Mouse (Mus musculus) intestine, embryonic 14.5 days (tissue): ENCODE measurements at regions not wholly inside any gene's neighbourhood (a gene's known extent, or its start where the extent isn't known, plus 50 kb on each side); places are given as distances from the start of the nearest gene placed in this dataset.

Experiments
- ATAC-seq: fragments of 200-750 bp; cut with Nextera tagmentation; replicated peaks from 2 replicates; pipeline ENCODE4 v1.8.0; 2017; ENCODE audit warnings: low read depth, moderate number of reproducible peaks, moderate TSS enrichment, moderate library complexity; ENCODE audit not compliant: low FRiP score, low TSS enrichment
- DNase-seq: peaks from one replicate; pipeline ENCODE4 v3.0.0-alpha.2; 2018; ENCODE audit warnings: low spot score
- H3K27ac ChIP-seq: fragments of 300-500 bp; sonication (generic); 2 replicates; pipeline ENCODE4 v1.5.1; 2014; ENCODE audit warnings: low read depth, mild to moderate bottlenecking, control low read depth
- H3K27me3 ChIP-seq: fragments of 300-500 bp; sonication (generic); replicated peaks from 2 replicates; pipeline ENCODE4 v1.6.1; 2014; ENCODE audit warnings: low read length, control low read depth; ENCODE audit not compliant: control insufficient read depth, insufficient read depth
- H3K36me3 ChIP-seq: fragments of 300-500 bp; sonication (generic); 2 replicates; pipeline ENCODE4 v1.6.1; 2014; ENCODE audit warnings: low read length, control low read depth; ENCODE audit not compliant: control insufficient read depth, insufficient read depth
- H3K4me1 ChIP-seq: fragments of 300-500 bp; sonication (generic); replicated peaks from 2 replicates; pipeline ENCODE4 v1.6.1; 2014; ENCODE audit warnings: low read length, control low read depth, mixed read lengths; ENCODE audit not compliant: control insufficient read depth, insufficient read depth
- H3K4me2 ChIP-seq: fragments of 300-500 bp; sonication (generic); 2 replicates; pipeline ENCODE4 v1.6.1; 2014; ENCODE audit warnings: low read length
- H3K4me3 ChIP-seq: fragments of 300-500 bp; sonication (generic); 2 replicates; pipeline ENCODE4 v1.5.1; 2014; ENCODE audit warnings: low read depth, low read length, control low read depth, mixed read lengths
- H3K9ac ChIP-seq: fragments of 300-500 bp; sonication (generic); 2 replicates; pipeline ENCODE4 v1.6.1; 2014; ENCODE audit warnings: mild to moderate bottlenecking, low read length
- H3K9me3 ChIP-seq: fragments of 300-500 bp; sonication (generic); 2 replicates; pipeline ENCODE4 v1.6.1; 2016; ENCODE audit warnings: low read length, control low read depth; ENCODE audit not compliant: control insufficient read depth
- WGBS: fragments of 180-500 bp; shearing (Covaris S2); extraction: QIAGEN DNeasy Blood & Tissue Kit; methylation state at CpG from one replicate; pipeline ENCODE4 v1.1.7; 2014; 5-methylcytosine and 5-hydroxymethylcytosine counted together

DNA sequence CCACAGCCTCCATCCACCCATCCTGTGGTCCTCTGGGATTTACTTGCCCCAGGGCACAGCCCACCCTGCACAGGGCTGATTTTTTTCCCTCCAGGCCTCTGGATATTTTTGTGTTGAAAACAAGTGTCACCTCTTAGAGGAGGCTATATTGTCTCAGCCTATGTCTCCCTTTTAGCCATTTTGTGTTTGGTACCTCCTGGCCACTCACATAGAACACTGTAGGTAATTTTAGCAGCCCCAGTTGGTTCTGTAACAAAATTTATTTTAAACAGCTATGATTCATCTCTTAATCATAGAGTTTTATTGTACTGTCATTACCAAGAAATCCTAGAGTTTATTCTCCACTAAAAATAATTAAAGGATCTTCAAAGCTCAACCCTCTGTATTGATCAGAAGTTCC lies 100.8 kb downstream of the Ets2 start:
- Histone ChIP-seq H3K9me3 (0 out of 2 replicates have a peak, but pooled peaks cover 3% of the 10 kb centered on the region), H3K27me3 (no peaks in the 10 kb centered on the region), H3K4me3 (no peak overlapping the region), H3K4me1 (no peaks in the 10 kb centered on the region), H3K9ac (no peak overlapping the region), H3K36me3 (no peaks in the 10 kb centered on the region), H3K27ac (no peak overlapping the region), H3K4me2 (no peak overlapping the region)
- ATAC-seq (no peak), DNase-seq (no peak)

DNA sequence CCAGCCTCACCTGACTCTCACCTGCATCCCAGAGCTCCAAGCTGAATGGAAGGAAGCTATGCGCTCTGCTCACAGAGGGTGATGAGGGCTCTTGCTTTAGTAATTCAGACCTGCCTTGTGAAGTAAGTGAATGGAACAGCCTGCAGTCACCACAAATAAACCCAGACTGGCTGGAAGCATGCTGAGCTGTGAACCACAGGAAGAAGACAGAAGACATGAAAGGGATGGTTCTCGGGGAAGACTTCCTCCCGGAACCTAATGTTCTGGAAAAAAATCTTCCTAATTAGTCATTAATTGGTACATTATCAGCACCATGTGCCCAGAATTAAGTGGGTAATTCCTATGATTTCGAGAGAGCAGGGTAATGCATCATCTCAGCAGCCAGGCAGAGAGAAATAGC lies 100.3 kb downstream of the Ets2 start:
- no peak overlapping the region for H3K9ac ChIP-seq
- ATAC-seq (no peak), DNase-seq (no peak)
- no peaks in the 10 kb centered on the region for H3K27me3 ChIP-seq
- WGBS, result 69% methylated on average over 4 of the region's 4 CpGs
- H3K27ac ChIP-seq, result no peak overlapping the region
- H3K4me1 ChIP-seq, result no peaks in the 10 kb centered on the region
- H3K4me3 ChIP-seq, result no peak overlapping the region
- 0 out of 2 replicates have a peak, but pooled peaks cover 3% of the 10 kb centered on the region for H3K9me3 ChIP-seq
- H3K36me3 ChIP-seq, result no peaks in the 10 kb centered on the region
- no peak overlapping the region for H3K4me2 ChIP-seq

DNA sequence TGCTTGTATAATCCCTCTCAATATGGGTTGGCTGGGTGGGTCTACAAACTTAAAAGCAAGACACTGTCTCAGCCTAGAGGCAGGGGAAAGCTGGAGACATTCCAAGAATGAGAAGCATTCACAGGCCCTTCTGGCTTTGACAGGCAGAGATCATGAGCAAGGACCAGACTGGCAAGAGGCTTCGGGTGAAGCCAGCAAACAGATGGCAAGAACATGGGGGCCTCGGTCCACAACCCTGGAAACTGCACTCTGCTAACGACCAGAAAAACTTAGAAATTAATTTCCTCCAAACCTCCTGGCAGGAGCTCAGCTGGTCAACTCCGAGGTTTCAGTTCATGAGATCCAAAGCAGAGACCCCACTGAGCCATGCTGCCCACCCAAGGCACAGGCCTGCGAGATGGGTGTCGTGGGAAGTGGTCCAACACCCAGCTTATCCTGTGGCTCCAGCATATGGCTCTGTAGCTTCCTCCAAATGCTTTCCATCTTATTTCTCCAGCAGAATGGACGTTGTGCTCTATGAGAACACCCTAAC lies 99.1 kb downstream of the Ets2 start:
- Histone ChIP-seq H3K9me3 (0 out of 2 replicates have a peak, but pooled peaks cover 3% of the 10 kb centered on the region), H3K27me3 (no peaks in the 10 kb centered on the region), H3K9ac (no peak overlapping the region), H3K4me1 (no peaks in the 10 kb centered on the region), H3K4me3 (no peak overlapping the region), H3K27ac (no peak overlapping the region), H3K36me3 (no peaks in the 10 kb centered on the region), H3K4me2 (no peak overlapping the region)
- DNase-seq (no peak), ATAC-seq (no peak)
- 75% methylated on average over 7 of the region's 7 CpGs for WGBS

DNA sequence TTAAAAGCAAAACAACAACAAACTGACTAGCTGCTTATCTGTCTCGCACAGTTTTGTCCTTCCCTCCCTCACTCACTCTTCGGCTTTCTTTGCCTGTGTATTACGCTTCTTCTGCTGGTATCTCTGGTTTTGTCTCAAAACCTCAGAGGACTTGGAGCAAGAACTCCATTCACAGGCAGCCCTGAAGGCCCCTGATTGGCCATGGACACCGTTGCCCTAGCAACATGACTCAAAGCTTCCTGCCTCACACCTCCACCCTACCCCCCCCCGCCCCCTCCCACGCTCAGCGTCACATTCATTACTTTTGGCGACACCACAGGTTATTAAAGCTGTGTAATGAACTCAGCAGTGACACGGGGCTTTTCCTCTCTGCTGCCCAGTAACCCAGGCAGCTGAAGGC lies 96.7 kb downstream of the Ets2 start:
- Histone ChIP-seq H3K36me3 (no peaks in the 10 kb centered on the region), H3K27me3 (no peaks in the 10 kb centered on the region), H3K9me3 (0 out of 2 replicates have a peak, but pooled peaks cover 3% of the 10 kb centered on the region), H3K9ac (no peak overlapping the region), H3K4me3 (no peak overlapping the region), H3K4me1 (peaks cover 3% of the 10 kb centered on the region; the same call in 1 of the 2 replicates), H3K27ac (no peak overlapping the region), H3K4me2 (no peak overlapping the region)
- DNase-seq (no peak), ATAC-seq (no peak)
- WGBS, result 69% methylated on average over 9 of the region's 9 CpGs

DNA sequence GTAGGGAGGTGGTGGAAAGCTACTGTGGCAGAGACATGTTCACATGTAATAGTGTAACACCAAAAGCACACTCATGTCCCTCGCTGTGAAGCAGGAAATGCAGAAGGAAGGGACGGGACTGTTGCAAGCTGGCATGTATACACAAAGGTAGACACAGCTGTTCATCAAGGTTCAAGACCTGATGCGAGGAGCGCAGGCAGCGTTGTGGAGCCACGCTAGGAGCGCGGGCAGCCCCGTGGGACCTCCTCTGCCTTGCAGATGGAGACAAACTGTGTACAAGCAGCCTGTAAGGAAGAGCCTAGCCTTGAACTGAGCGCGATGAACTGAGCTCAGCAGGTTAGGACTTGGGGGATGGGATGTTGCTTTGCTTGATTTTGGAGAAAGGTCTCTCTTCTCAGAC lies 96.2 kb downstream of the Ets2 start:
- no peak overlapping the region for H3K9ac ChIP-seq
- H3K4me3 ChIP-seq, result no peak overlapping the region
- H3K27me3 ChIP-seq, result no peaks in the 10 kb centered on the region
- WGBS, result 54% methylated on average over 11 of the region's 11 CpGs
- 0 out of 2 replicates have a peak, but pooled peaks cover 3% of the 10 kb centered on the region for H3K9me3 ChIP-seq
- DNase-seq, result no peak
- ATAC-seq, result no peak
- H3K4me2 ChIP-seq, result no peak overlapping the region
- peaks cover 3% of the 10 kb centered on the region; the same call in 1 of the 2 replicates for H3K4me1 ChIP-seq
- H3K36me3 ChIP-seq, result no peaks in the 10 kb centered on the region
- H3K27ac ChIP-seq, result no peak overlapping the region

DNA sequence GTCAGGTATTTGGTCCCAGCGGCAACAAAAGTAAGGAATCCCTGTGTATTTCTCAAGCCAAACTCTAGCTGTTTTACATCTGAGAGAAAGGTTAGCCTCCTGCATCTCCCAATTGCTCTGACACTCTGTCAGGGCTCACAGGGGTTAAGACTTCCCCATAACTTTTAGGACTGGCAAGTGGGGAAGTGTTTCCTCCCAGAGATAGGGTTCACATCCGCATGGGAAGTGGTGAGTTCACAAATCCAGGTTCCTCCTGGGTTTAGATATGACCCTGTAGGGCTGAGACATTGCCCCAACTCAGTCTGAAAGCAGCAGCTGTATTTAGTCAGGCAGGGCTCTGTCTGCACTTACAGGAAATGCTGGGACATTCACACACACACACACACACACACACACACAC lies 95.3 kb downstream of the Ets2 start:
- no peaks in the 10 kb centered on the region for H3K36me3 ChIP-seq
- H3K9me3 ChIP-seq, result 0 out of 2 replicates have a peak, but pooled peaks cover 3% of the 10 kb centered on the region
- DNase-seq, result no peak
- WGBS, result 48% methylated on average over 2 of the region's 2 CpGs
- no peak for ATAC-seq
- no peak overlapping the region for H3K9ac ChIP-seq
- no peak overlapping the region for H3K4me3 ChIP-seq
- no peak overlapping the region for H3K4me2 ChIP-seq
- peaks cover 3% of the 10 kb centered on the region; the same call in 1 of the 2 replicates for H3K4me1 ChIP-seq
- H3K27ac ChIP-seq, result no peak overlapping the region
- no peaks in the 10 kb centered on the region for H3K27me3 ChIP-seq

DNA sequence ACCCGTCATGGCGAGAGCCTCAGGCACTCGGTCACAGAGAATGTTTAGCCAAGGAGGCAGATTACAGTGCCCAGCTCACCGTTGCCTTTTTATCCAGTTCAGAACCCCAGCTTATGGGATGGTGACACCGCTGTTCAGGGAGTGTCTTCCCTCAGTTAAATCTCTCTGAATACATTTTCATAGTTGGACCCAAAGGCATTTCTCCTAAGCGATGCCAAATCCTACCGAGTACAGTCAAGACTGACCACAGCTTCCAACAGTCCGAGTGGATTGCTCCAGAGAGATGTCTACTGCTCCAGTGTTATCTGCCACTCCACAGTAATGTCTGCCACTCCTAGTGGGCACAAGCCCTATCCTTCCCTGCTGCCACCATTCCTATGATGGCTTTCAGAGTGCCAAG lies 93.0 kb downstream of the Ets2 start:
- Histone ChIP-seq H3K9ac (no peak overlapping the region), H3K27ac (no peak overlapping the region), H3K4me1 (peaks cover 3% of the 10 kb centered on the region; the same call in 1 of the 2 replicates), H3K9me3 (0 out of 2 replicates have a peak, but pooled peaks cover 3% of the 10 kb centered on the region), H3K36me3 (no peaks in the 10 kb centered on the region), H3K4me2 (peak overlapping the region; percentile 35; the same call in 1 of the 2 replicates), H3K4me3 (no peak overlapping the region), H3K27me3 (no peaks in the 10 kb centered on the region)
- ATAC-seq (no peak), DNase-seq (no peak)
- 65% methylated on average over 8 of the region's 8 CpGs for WGBS

DNA sequence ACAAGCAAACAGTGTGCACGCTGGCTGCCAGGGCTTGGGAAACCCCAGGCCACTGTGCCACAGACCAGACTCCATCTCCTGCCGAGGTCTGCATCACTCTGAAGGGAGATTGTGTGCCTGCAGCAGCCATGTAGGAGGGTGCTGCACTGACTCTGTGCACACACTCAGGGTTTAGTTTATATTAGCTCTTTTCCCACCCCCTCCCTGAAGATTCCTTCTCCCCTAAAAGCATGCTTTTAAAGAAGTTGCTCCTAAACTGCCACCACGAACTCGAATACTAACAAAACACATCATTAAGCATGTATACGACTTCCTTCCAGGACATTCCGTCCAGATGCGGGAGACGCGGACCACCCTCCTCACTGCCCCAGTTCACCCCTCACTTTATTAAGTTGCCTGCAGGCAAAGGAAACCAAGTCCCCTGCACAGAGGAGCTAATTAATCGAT lies 92.4 kb downstream of the Ets2 start:
- Histone ChIP-seq H3K36me3 (no peaks in the 10 kb centered on the region), H3K27me3 (no peaks in the 10 kb centered on the region), H3K9ac (no peak overlapping the region), H3K27ac (no peak overlapping the region), H3K4me3 (no peak overlapping the region), H3K4me1 (peaks cover 3% of the 10 kb centered on the region; the same call in 1 of the 2 replicates), H3K4me2 (peak overlapping the region; percentile 35), H3K9me3 (0 out of 2 replicates have a peak, but pooled peaks cover 3% of the 10 kb centered on the region)
- 27% methylated on average over 10 of the region's 10 CpGs for WGBS
- no peak for ATAC-seq
- DNase-seq, result no peak

DNA sequence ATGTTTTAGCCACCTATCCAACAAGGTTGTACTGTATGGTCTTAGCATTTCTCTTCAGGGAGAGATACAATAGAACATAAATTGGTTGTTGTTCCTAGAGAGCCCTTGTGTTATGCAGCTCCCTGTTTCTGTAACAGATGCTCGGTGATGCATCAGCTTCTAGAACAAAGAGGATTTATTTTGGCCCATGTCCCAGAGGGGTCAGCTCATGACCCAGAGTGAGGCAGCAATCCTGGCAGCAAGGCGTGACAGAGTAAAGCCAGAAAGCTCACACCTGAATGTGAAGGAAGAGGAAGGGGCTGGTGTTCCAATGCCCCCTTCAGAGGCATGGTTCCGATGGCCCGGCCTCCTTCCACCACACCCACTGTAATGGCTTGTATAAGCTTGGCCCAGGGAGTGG lies 88.8 kb downstream of the Ets2 start:
- H3K27me3 ChIP-seq, result no peaks in the 10 kb centered on the region
- no peaks in the 10 kb centered on the region for H3K36me3 ChIP-seq
- no peaks in the 10 kb centered on the region for H3K9me3 ChIP-seq
- H3K4me1 ChIP-seq, result peaks cover 3% of the 10 kb centered on the region; the same call in 1 of the 2 replicates
- DNase-seq (no peak), ATAC-seq (no peak)
- H3K9ac ChIP-seq, result no peak overlapping the region
- H3K4me3 ChIP-seq, result no peak overlapping the region
- WGBS, result 68% methylated on average over 4 of the region's 4 CpGs
- no peak overlapping the region for H3K4me2 ChIP-seq
- H3K27ac ChIP-seq, result no peak overlapping the region
